Mouse (Mus musculus) heart, adult 8-10 months (tissue): ENCODE results near the gene Rpl37. TPM values are rescaled to one million over a fixed set of nuclear protein-coding genes. Genes with fewer than 3 reads are reported as not detected.

ENCODE experiments used
- DNase-seq: peaks from one replicate; pipeline ENCODE4 v3.0.0; 2022; ENCODE audit warnings: low spot score
- total RNA-seq, 4 experiments: library from RNA; stranded (reverse); gene quantifications; 2 replicates each; pipeline ENCODE4 v1.2.4; 2022

Rpl37 gene
- total RNA-seq, 4 experiments from 2014 or later: 173 to 245 (median 203) TPM

DNA sequence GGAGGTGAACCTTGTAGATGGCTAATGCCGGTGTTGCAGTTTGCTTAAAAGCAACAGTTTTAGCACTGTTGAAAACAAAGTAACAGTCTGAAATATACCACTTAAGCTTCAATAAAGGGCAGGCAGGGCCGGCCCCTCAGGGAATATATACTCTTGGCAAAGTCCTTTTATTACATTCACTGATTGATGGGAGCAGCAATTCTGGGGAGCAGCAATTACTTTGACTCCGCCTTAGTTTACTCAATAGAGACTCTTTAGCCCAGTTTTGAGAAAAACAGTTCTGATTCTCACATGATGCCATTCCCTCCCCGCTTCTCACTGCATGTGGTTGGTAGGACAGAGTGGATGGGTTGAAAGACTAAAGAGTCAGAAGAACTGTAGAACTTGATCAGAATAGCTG lies 32.7 kb downstream of the Rpl37 start:
- no peak for DNase-seq

DNA sequence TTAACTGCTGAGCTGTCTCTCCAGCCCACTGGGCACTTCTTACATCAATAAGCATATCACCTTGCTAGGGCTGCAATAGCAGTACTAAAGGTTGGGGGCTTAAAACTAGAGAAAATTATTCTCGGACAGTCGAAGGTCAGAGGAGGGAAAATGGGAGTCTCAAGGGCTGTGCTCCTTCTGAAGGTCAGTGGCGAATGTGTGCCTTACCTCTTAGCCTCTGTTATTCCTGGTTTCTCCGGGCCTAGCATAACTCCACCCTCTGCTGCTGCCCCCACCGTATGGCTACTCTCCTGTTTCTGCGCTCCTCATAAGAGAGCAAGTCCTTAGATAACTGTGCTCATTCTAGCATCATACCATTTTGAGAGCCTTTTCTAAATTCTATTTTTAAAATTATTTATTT lies 35.7 kb downstream of the Rpl37 start:
- DNase-seq: no peak

DNA sequence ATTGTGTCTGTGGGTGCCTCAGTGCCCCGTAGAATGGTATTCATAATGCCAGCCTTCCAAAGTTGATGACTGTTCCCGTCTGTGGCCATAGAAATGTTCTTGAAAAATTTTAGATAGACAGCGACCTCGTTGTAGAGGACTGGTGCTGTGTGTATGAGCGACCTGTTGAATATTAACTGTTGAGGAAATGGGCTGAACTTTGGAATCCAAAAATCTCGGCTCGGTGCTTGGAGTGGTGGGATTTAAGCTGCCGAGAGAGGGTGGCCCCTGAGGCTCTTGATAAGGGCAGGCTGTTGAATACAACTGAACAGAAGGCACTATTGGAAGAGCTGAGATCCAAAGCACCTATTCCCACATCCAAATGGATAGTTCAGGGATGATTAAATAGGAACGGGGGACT lies 38.2 kb downstream of the Rpl37 start:
- no peak for DNase-seq

DNA sequence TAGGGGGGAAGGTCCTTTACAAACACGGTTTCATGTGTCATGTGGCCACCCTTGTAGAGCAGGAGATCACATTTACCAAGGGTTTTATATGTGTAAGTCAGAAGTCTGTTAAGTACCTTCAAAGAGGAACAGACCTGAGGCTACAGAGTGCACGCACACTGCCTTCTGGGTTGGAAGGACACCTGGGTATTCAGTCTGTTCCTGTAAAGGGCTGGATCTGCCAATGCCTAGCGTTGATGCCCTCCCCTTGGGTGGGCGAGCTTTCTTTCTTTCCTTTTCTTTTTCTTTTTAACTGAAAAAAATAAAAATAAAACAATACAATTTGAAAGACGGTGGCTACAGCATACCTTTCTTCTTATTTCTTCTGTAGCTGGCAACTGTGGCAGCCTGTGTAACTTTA lies 38.6 kb downstream of the Rpl37 start:
- DNase-seq: no peak

DNA sequence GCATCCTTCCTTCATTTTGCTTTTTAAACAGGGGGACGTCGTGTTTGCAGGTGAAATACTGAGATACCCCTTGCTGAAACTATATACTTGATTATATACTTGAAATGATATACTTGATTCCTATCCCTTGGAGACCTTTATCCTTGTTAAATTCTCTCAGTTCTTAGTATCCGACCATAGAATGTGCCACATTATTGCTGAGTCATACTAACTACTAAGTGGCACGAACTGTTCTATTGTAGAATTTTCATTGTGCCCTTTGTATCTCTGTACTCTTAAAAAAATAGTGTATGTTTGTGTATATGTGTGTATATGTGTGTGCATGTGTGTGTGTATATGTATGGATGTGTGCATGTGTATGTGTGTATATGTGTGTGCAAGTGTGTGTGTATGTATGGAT lies 39.9 kb downstream of the Rpl37 start:
- no peak for DNase-seq

DNA sequence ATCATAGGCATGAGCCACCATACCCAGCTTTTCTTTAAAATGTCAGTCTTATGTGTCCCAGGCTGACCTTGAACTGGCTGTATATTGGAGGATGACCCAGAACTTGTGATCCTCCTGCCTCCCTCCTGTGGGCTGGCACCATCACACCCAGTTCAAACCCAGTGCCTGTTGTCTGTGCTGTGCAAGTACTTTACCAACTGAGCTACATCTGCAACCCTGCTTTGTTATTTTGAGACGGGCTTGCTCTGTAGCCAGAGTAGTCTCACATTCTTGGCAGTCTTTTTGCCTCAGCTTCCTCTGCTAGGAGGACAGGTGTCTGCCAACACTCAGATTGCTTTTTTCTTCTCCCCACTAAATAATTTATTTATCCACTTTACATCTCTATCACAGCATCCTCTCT lies 40.9 kb downstream of the Rpl37 start:
- DNase-seq: no peak

DNA sequence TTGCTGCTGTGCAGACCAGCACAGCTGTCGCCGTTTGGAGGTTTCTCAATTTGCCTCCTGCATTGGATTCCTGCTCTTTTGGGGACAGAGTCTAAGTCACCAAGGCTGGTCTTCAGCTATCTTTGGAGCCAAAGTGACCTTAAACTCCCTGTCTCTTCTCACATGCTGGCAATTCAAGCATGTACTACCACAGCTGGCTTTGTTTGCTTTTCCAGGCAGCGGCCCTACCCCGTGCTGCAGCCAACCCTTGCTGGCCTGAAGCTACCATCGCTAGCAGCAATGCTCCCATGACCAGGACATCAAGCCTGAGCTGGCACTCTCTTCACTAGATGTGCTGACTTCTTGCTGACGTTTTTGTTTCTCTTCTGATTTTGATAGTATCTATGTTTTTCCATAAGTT lies 42.4 kb downstream of the Rpl37 start:
- DNase-seq: peak; percentile 26

DNA sequence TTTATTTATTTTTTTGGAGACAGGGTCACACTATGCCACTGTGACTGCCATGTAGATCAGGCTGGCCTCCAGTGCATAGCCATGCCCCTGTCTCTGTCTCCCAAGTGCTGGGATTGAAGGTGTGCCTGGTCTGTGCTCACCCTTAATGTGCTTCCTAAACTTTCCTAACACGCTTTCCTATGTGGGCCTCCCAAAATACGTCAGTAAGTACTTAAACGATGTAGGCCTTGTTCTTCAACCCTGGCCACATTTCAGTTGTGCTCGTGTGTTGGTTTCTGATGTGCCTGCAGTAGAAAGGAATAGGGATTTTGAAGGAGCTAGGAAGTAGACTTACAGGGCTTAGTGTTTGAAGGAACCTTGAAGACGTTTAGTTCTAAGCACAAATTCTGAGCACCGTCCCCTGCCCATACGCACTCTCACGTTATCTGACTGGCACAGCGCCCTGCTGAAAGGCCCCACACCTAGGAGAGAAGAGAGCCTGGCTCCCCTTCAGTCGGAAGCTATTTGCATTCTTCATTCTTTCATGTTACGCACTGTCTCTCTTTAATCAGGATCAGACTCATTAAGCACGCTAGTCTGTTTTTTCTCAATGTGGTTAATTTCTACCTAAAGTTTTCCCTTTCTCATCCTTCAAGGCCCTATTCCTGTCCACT lies 48.8 kb downstream of the Rpl37 start:
- DNase-seq: no peak

Other genes starting within 250 kb of the Rpl37 start
- not detected for gene Mroh2b, start 217.9 kb upstream of the Rpl37 start, total RNA-seq
- 1 to 10 TPM in 2 of 4 experiments, under 1 TPM in 2; 0.65 to 5.3 (median 2.5) TPM for gene C7, start 52.9 kb upstream of the Rpl37 start, total RNA-seq
- gene Card6, start 8.1 kb upstream of the Rpl37 start, total RNA-seq: 1 to 10 TPM; 8.1 to 9.1 (median 8.7) TPM
- gene Prkaa1, start 27.2 kb downstream of the Rpl37 start, total RNA-seq: 10 to 100 TPM; 12.1 to 14.4 (median 13.9) TPM
- gene Ttc33, start 68.9 kb downstream of the Rpl37 start, total RNA-seq: 10 to 100 TPM; 41.9 to 46.4 (median 43.9) TPM
- gene Ptger4, start 127.5 kb downstream of the Rpl37 start, total RNA-seq: 1 to 10 TPM; 2.6 to 4.1 (median 3.1) TPM